Comparison of ENCODE assay signal across 8 mouse cellular contexts in genomic region chr10:99204553-99204952, GRCm38 (mm10). TPM values are rescaled to one million over a fixed set of nuclear protein-coding genes. Genes with fewer than 3 reads are reported as not detected.
DNase-seq lines count a peak whose midpoint lies in the region; ATAC-seq and TF ChIP-seq lines count a peak whose summit lies in the region.

No protein-coding gene starts in this region.

- intact Hi-C loops in left cerebral cortex, postnatal 14 days (cut with DNase I) = no loop called here
- intact Hi-C loops in left cerebral cortex, postnatal 4 days (cut with DNase I) = no loop called here

- TF ChIP-seq CTCF in lung, postnatal 0 days (IDR thresholded peaks at IDR 0.05) = no peak

- peak; percentile 36 for DNase-seq in kidney, adult 18-20 months
- no peak for DNase-seq in kidney, adult 11 months
- peak; percentile 83 for DNase-seq in lung, postnatal 0 days (ENCODE audit: low spot score)
- DNase-seq in retina, embryonic 14.5 days (ENCODE audit: low spot score) = peak; percentile 24
- no peak for DNase-seq in left cerebral cortex, postnatal 14 days (ENCODE audit: low spot score in 2 of 2)
- no peak for DNase-seq in left cerebral cortex, postnatal 4 days

- no peak for TF ChIP-seq EP300 in lung, postnatal 0 days (IDR thresholded peaks at IDR 0.05)

- H3K4me3 ChIP-seq in forebrain, embryonic 12.5 days (replicated peaks) = peak overlapping the region; percentile 23; the same call in 1 of the 2 replicates
- H3K4me3 ChIP-seq in intestine, embryonic 16.5 days (ENCODE audit: low read length) = peak overlapping the region; percentile 38
- peak overlapping the region; percentile 35 for H3K4me3 ChIP-seq in lung, postnatal 0 days (ENCODE audit: low read depth, low read length)

- H3K4me1 ChIP-seq in forebrain, embryonic 12.5 days = peaks cover 30% of the 10 kb centered on the region
- peaks cover 11% of the 10 kb centered on the region for H3K4me1 ChIP-seq in intestine, embryonic 16.5 days (ENCODE audit: control insufficient read depth, insufficient read depth, low read length)
- H3K4me1 ChIP-seq in lung, postnatal 0 days (ENCODE audit: insufficient read depth, low read depth, low read length) = peaks cover 4% of the 10 kb centered on the region; the same call in 1 of the 2 replicates

- H3K4me2 ChIP-seq in forebrain, embryonic 12.5 days = peak overlapping the region; percentile 54
- H3K4me2 ChIP-seq in intestine, embryonic 16.5 days (ENCODE audit: low read depth, low read length) = peak overlapping the region; percentile 56
- H3K4me2 ChIP-seq in lung, postnatal 0 days (replicated peaks; ENCODE audit: low read depth, low read length) = peak overlapping the region; percentile 68

- H3K27me3 ChIP-seq in forebrain, embryonic 12.5 days = no peaks in the 10 kb centered on the region
- no peaks in the 10 kb centered on the region for H3K27me3 ChIP-seq in intestine, embryonic 16.5 days (replicated peaks; ENCODE audit: control insufficient read depth, insufficient read depth, low read length)
- H3K27me3 ChIP-seq in lung, postnatal 0 days (replicated peaks; ENCODE audit: insufficient read depth, low read length) = no peaks in the 10 kb centered on the region

- no peak for ATAC-seq in forebrain, embryonic 12.5 days (ENCODE audit: low FRiP score)
- ATAC-seq in intestine, embryonic 16.5 days = 0 out of 2 replicates have a peak, but pooled peaks have one; percentile 17
- ATAC-seq in lung, postnatal 0 days = peak; percentile 64

- no peak overlapping the region for H3K27ac ChIP-seq in forebrain, embryonic 12.5 days
- peak overlapping the region; percentile 71 for H3K27ac ChIP-seq in intestine, embryonic 16.5 days (ENCODE audit: low read length)
- H3K27ac ChIP-seq in lung, postnatal 0 days (ENCODE audit: low read length) = peak overlapping the region; percentile 83

- no peaks in the 10 kb centered on the region for H3K9me3 ChIP-seq in forebrain, embryonic 12.5 days
- H3K9me3 ChIP-seq in intestine, embryonic 16.5 days (ENCODE audit: control insufficient read depth, low read length) = no peaks in the 10 kb centered on the region
- H3K9me3 ChIP-seq in lung, postnatal 0 days (ENCODE audit: low read length) = no peaks in the 10 kb centered on the region

- WGBS in forebrain, embryonic 12.5 days = 6% methylated on average over 11 of the region's 11 CpGs
- 13% methylated on average over 11 of the region's 11 CpGs for WGBS in intestine, embryonic 16.5 days
- WGBS in lung, postnatal 0 days = 6% methylated on average over 11 of the region's 11 CpGs

- H3K36me3 ChIP-seq in forebrain, embryonic 12.5 days (replicated peaks) = no peaks in the 10 kb centered on the region
- no peaks in the 10 kb centered on the region for H3K36me3 ChIP-seq in intestine, embryonic 16.5 days (ENCODE audit: control insufficient read depth, insufficient read depth, low read length)
- no peaks in the 10 kb centered on the region for H3K36me3 ChIP-seq in lung, postnatal 0 days (ENCODE audit: insufficient read depth, low read length)

- peak overlapping the region; percentile 29; the same call in 1 of the 2 replicates for H3K9ac ChIP-seq in forebrain, embryonic 12.5 days
- peak overlapping the region; percentile 60 for H3K9ac ChIP-seq in intestine, embryonic 16.5 days (ENCODE audit: low read depth, low read length)
- H3K9ac ChIP-seq in lung, postnatal 0 days (replicated peaks; ENCODE audit: low read depth) = 0 out of 2 replicates have a peak overlapping the region, but pooled peaks have one; percentile 9

RNA-seq across cellular contexts. Expression of gene Dusp6, which starts 58.5 kb away (rescaled TPM):
- 37.1 and 40.0 TPM in 2 replicates for polyA plus RNA-seq in forebrain, embryonic 12.5 days (2016; fragmentation: Nextera tagmentation; extraction: Ambion mirVana)
- 37.2 and 37.5 TPM in 2 replicates for polyA plus RNA-seq in intestine, embryonic 16.5 days (2015; fragmentation: Nextera tagmentation; extraction: Ambion mirVana)
- polyA plus RNA-seq in lung, postnatal 0 days (2015; fragmentation: Nextera tagmentation; extraction: Ambion mirVana) = 49.7 and 63.2 TPM in 2 replicates
- total RNA-seq in left cerebral cortex, postnatal 14 days (2021) = 100 to 1,000 TPM in 1 of 2 experiments, 10 to 100 TPM in 1; 88.7 to 113 TPM
- total RNA-seq in left cerebral cortex, postnatal 4 days (2021) = 10 to 100 TPM; 52.6 to 53.1 TPM

Comparison
In these comparisons a context has a peak if more than half of its experiments do, and no peak if none do; other contexts are left out.
1. DNase-seq: peak in kidney, adult 18-20 months (single experiment), lung, postnatal 0 days (single experiment) and retina, embryonic 14.5 days (single experiment); none in kidney, adult 11 months (single experiment), left cerebral cortex, postnatal 14 days (0 of 2) and left cerebral cortex, postnatal 4 days (single experiment).
2. H3K9ac ChIP-seq: peak in every context shown above with its lines; median percentile 60 in intestine, embryonic 16.5 days; 29 in forebrain, embryonic 12.5 days; 9 in lung, postnatal 0 days.
3. Peak in every context shown above with its lines, with median percentiles within 50 percentile points of each other: H3K4me2 ChIP-seq and H3K4me3 ChIP-seq.